Mouse (Mus musculus) liver, embryonic 14.5 days (tissue): Measurements from ENCODE around the gene Ldha.

Experiments
- CTCF ChIP-seq: IDR thresholded peaks from 2 replicates; pipeline ENCODE4 v1.5.1; 2016; ENCODE audit warnings: antibody characterized with exemption, low read depth, control low read depth
- EP300 ChIP-seq: IDR thresholded peaks from 2 replicates; pipeline ENCODE4 v1.6.1; 2016; ENCODE audit warnings: antibody characterized with exemption, low read depth

DNA sequence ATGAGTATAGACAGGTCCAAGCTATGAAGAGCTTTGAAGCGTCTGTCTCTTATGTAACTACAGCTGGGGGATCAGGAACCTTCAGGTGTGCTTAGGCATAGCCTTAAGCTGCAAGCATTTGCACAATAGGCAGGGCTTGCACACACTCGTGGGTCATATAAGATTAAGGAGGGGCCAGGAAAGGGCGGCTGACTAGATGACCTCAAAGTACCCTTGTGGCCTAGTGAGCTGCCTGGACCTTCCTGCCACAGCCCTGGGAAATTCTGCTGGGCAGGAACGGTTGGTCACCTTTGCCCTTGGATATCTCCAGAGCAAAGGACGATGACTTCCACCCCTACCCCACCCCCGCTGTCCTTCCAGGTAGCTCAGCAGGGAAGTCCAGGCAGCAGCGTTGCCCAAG, 1.8 kb upstream of the Ldha start:
- no peak for TF ChIP-seq CTCF
- TF ChIP-seq EP300: no peak
